In the genomic region with DNA sequence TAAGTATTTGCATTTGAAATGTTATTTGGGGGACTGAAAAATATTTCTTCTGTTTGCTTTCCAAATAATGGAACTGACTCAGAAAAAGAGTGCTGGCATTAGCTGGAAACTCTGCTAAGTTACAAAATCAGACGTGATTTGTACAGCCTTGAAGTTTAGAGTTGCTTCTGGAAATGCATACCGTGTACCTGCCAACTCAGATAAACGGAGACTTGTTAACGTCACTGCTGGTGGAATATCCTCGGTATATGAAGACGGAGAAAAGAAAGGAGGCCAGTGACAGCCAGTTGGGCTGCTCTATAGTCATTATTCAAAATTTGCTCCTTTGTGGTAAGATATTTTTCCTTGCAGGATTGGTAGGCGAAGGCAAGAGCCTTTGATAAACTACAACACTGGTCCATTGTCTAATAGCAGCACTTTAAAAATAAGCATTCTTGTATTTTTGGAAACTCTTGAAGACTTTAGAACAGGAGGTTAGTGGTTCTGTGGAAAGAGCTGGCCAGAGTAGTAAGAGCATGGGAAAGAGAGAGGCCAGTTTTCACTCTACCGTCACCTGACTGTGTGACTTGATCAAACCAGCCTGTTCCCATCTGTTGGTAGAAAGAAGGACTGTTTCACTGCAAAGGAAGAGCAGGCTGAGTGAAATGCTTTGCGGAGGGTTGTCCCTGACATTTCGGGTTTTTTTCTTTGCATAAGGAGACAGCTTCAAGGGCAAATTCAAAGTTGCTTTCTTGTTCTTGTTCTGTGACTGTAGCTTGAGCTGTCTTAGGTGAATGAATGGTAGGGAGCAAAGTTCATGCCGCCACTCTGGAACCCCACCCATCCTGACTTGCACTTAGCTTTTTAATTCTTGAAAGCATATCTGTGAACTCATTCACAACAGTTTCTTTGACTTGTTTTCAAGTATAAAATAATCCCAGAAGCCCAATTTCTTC, we compare ENCODE assay signal across 13 mouse cellular contexts. TPM values are rescaled to one million over a fixed set of nuclear protein-coding genes. Genes with fewer than 3 reads are reported as not detected.
DNase-seq lines count a peak whose midpoint lies in the region; ATAC-seq and TF ChIP-seq lines count a peak whose summit lies in the region.
"Had no signal": no experiment of that assay in that cellular context is flagged by ENCODE, and none has a peak within 500 bp of the region (broad histone marks: within the 10 kb centered on the region; RNA-seq: fewer than 3 reads in every experiment).

No protein-coding gene starts in this region.

- H3K4me2 ChIP-seq in embryonic facial prominence, embryonic 13.5 days, result no peak overlapping the region
- H3K4me2 ChIP-seq in hindbrain, postnatal 0 days (ENCODE audit: low read depth, low read length), result no peak overlapping the region
- H3K4me2 ChIP-seq: kidney, embryonic 15.5 days; limb, embryonic 13.5 days; midbrain, embryonic 12.5 days had no signal

- no peak for TF ChIP-seq POLR2A in testis, adult 2 months (IDR thresholded peaks at IDR 0.05; ENCODE audit: control insufficient read depth, low read depth, low read length)

- no peaks in the 10 kb centered on the region for H3K9me3 ChIP-seq in embryonic facial prominence, embryonic 13.5 days
- H3K9me3 ChIP-seq in embryonic facial prominence, embryonic 10.5 days, result no peaks in the 10 kb centered on the region
- no peaks in the 10 kb centered on the region for H3K9me3 ChIP-seq in hindbrain, postnatal 0 days (ENCODE audit: low read length)
- H3K9me3 ChIP-seq: kidney, embryonic 15.5 days; limb, embryonic 13.5 days; midbrain, embryonic 12.5 days had no signal

- WGBS in embryonic facial prominence, embryonic 13.5 days, result 74% methylated on average over 11 of the region's 11 CpGs
- 85% methylated on average over 11 of the region's 11 CpGs for WGBS in embryonic facial prominence, embryonic 10.5 days
- WGBS in hindbrain, postnatal 0 days, result 64% methylated on average over 11 of the region's 11 CpGs

- H3K9ac ChIP-seq in embryonic facial prominence, embryonic 13.5 days, result no peak overlapping the region
- H3K9ac ChIP-seq in hindbrain, postnatal 0 days (replicated peaks; ENCODE audit: low read length), result no peak overlapping the region
- H3K9ac ChIP-seq: kidney, embryonic 15.5 days; limb, embryonic 13.5 days; midbrain, embryonic 12.5 days had no signal

- H3K4me1 ChIP-seq in embryonic facial prominence, embryonic 13.5 days, result no peaks in the 10 kb centered on the region
- no peaks in the 10 kb centered on the region for H3K4me1 ChIP-seq in embryonic facial prominence, embryonic 10.5 days
- H3K4me1 ChIP-seq in testis, adult 2 months (ENCODE audit: control insufficient read depth, insufficient read depth, low read length), result no peaks in the 10 kb centered on the region
- no peaks in the 10 kb centered on the region for H3K4me1 ChIP-seq in hindbrain, postnatal 0 days (ENCODE audit: insufficient read depth, low read length)
- H3K4me1 ChIP-seq: kidney, embryonic 15.5 days; limb, embryonic 13.5 days; midbrain, embryonic 12.5 days had no signal

- H3K27me3 ChIP-seq in embryonic facial prominence, embryonic 13.5 days, result no peaks in the 10 kb centered on the region
- no peaks in the 10 kb centered on the region for H3K27me3 ChIP-seq in embryonic facial prominence, embryonic 10.5 days (replicated peaks; ENCODE audit: low read depth, poor library complexity, severe bottlenecking)
- no peaks in the 10 kb centered on the region for H3K27me3 ChIP-seq in testis, adult 2 months (ENCODE audit: control insufficient read depth, insufficient read depth, low read length)
- no peaks in the 10 kb centered on the region for H3K27me3 ChIP-seq in hindbrain, postnatal 0 days (ENCODE audit: insufficient read depth, low read length)
- H3K27me3 ChIP-seq: kidney, embryonic 15.5 days; limb, embryonic 13.5 days; midbrain, embryonic 12.5 days had no signal

- no peak overlapping the region for H3K4me3 ChIP-seq in embryonic facial prominence, embryonic 13.5 days
- no peak overlapping the region for H3K4me3 ChIP-seq in embryonic facial prominence, embryonic 10.5 days
- H3K4me3 ChIP-seq in testis, adult 2 months (ENCODE audit: control insufficient read depth, low read depth, low read length), result no peak overlapping the region
- H3K4me3 ChIP-seq in hindbrain, postnatal 0 days (ENCODE audit: low read length), result no peak overlapping the region
- H3K4me3 ChIP-seq: kidney, embryonic 15.5 days; limb, embryonic 13.5 days; midbrain, embryonic 12.5 days had no signal

- no peaks in the 10 kb centered on the region for H3K36me3 ChIP-seq in embryonic facial prominence, embryonic 13.5 days
- H3K36me3 ChIP-seq in embryonic facial prominence, embryonic 10.5 days (replicated peaks), result no peaks in the 10 kb centered on the region
- H3K36me3 ChIP-seq in testis, adult 2 months (ENCODE audit: control insufficient read depth, insufficient read depth, low read length), result no peaks in the 10 kb centered on the region
- no peaks in the 10 kb centered on the region for H3K36me3 ChIP-seq in hindbrain, postnatal 0 days (ENCODE audit: insufficient read depth, low read length)
- H3K36me3 ChIP-seq: kidney, embryonic 15.5 days; limb, embryonic 13.5 days; midbrain, embryonic 12.5 days had no signal

- intact Hi-C loops in left cerebral cortex, postnatal 14 days (cut with DNase I), result no loop called here

- H3K27ac ChIP-seq in embryonic facial prominence, embryonic 13.5 days, result 0 out of 2 replicates have a peak overlapping the region, but pooled peaks have one; percentile 2
- no peak overlapping the region for H3K27ac ChIP-seq in embryonic facial prominence, embryonic 10.5 days (replicated peaks)
- H3K27ac ChIP-seq in testis, adult 2 months (ENCODE audit: control insufficient read depth, insufficient read depth, low read depth, low read length), result 0 out of 2 replicates have a peak overlapping the region, but pooled peaks have one; percentile 21
- H3K27ac ChIP-seq in hindbrain, postnatal 0 days, result no peak overlapping the region
- H3K27ac ChIP-seq: kidney, embryonic 15.5 days; limb, embryonic 13.5 days; midbrain, embryonic 12.5 days had no signal

- no peak for TF ChIP-seq CTCF in testis, adult 2 months (IDR thresholded peaks at IDR 0.05; ENCODE audit: control insufficient read depth, insufficient read depth, insufficient replicate concordance, low read depth, low read length)
- TF ChIP-seq CTCF in hindbrain, postnatal 0 days (IDR thresholded peaks at IDR 0.05; ENCODE audit: low read depth), result no peak

- no peak for ATAC-seq in embryonic facial prominence, embryonic 13.5 days (ENCODE audit: insufficient number of reproducible peaks, insufficient read depth, low FRiP score, low TSS enrichment, low read depth)
- no peak for ATAC-seq in hindbrain, postnatal 0 days

- no peak for DNase-seq in embryonic facial prominence, embryonic 10.5 days (ENCODE audit: low spot score)
- no peak for DNase-seq in testis, postnatal 14 days (ENCODE audit: low spot score)
- peak; percentile 18 for DNase-seq in lung, postnatal 10 days
- no peak for DNase-seq in B cell, adult 2 months
- no peak for DNase-seq in hindbrain, postnatal 0 days (ENCODE audit: low spot score)
- no peak for DNase-seq in left cerebral cortex, postnatal 14 days (ENCODE audit: low spot score in 2 of 2)
- DNase-seq: cerebellum, postnatal 36 days; gastrocnemius, postnatal 25 days had no signal

RNA-seq across cellular contexts. Expression of gene Raph1, which starts 29.7 kb away (rescaled TPM):
- polyA plus RNA-seq in embryonic facial prominence, embryonic 13.5 days (2015; fragmentation: Nextera tagmentation; extraction: Ambion mirVana), result 26.2 and 27.6 TPM in 2 replicates
- 20.8 and 26.1 TPM in 2 replicates for polyA plus RNA-seq in embryonic facial prominence, embryonic 10.5 days (2016; fragmentation: Nextera tagmentation; extraction: Ambion mirVana)
- polyA plus RNA-seq in testis, adult 2 months (2012; rRNA removed), result 1.9 and 2.2 TPM in 2 replicates
- 30.2 and 31.0 TPM in 2 replicates for total RNA-seq in hindbrain, postnatal 0 days (2014; rRNA removed)
- 18.1 and 18.7 TPM in 2 replicates for polyA plus RNA-seq in hindbrain, postnatal 0 days (2015; fragmentation: Nextera tagmentation; extraction: Ambion mirVana)
- total RNA-seq in left cerebral cortex, postnatal 14 days (2021), result 100 to 1,000 TPM in 1 of 2 experiments, 10 to 100 TPM in 1; 86.8 to 102 TPM

Comparison
In these comparisons a context has a peak if more than half of its experiments do, and no peak if none do; other contexts are left out.
1. H3K27ac ChIP-seq: peak in embryonic facial prominence, embryonic 13.5 days (single experiment) and testis, adult 2 months (single experiment); none in embryonic facial prominence, embryonic 10.5 days (single experiment) and hindbrain, postnatal 0 days (single experiment).